Mouse (Mus musculus) kidney, adult 2 months (tissue): ENCODE measurements around the gene Prr15.

Source experiments
- CTCF ChIP-seq: fragments of 200-500 bp; conservative IDR thresholded peaks from 2 replicates; pipeline ENCODE4 v1.5.1; 2011; ENCODE audit warnings: low read depth, mild to moderate bottlenecking, control low read depth, low read length, moderate library complexity, mixed read lengths; ENCODE audit not compliant: insufficient read depth, insufficient read length
- POLR2A ChIP-seq: fragments of 200-500 bp; IDR thresholded peaks from one replicate; pipeline ENCODE4 v1.6.1; 2011; ENCODE audit warnings: low read depth, low read length, control low read depth

DNA sequence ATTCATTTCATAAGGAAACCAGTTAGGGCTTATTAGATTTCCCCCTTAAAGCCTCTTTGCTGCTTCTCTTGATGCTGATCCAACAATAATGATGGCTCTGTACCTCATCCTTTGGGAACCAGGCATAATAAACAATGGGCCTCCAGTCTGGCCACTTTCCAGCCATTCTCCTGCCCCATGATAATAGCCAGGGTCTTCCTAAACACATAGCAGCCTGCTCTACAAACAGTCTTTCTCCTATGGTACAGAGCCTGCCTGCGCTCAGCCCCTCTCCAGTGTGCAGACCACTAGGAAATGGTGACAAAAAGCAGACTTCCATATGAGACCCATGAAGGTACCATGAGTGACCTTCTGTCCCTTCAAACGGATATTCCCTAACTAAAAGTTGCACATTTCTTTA, 26.2 kb upstream of the Prr15 start:
- TF ChIP-seq CTCF, result no peak
- TF ChIP-seq POLR2A, result no peak
